Mouse (Mus musculus) C2C12 (cell line): ENCODE data around the gene Bcat2. TPM values are rescaled to one million over a fixed set of nuclear protein-coding genes. Genes with fewer than 3 reads are reported as not detected.

Experiments
- H3K27me3 ChIP-seq: one replicate; pipeline ENCODE4 v1.6.1; 2011; ENCODE audit not compliant: control insufficient read depth, insufficient read depth, insufficient read length
- H3K36me3 ChIP-seq: one replicate; pipeline ENCODE4 v1.6.1; 2011; ENCODE audit not compliant: control insufficient read depth, insufficient read depth
- H3K4me3 ChIP-seq: one replicate; pipeline ENCODE4 v1.5.1; 2011; ENCODE audit warnings: mild to moderate bottlenecking, control low read depth; ENCODE audit not compliant: poor library complexity, insufficient read depth, severe bottlenecking
- H3K79me2 ChIP-seq: one replicate; pipeline ENCODE4 v1.6.1; 2011; ENCODE audit not compliant: control insufficient read depth, insufficient read depth
- H3K79me3 ChIP-seq: one replicate; pipeline ENCODE4 v1.6.1; 2011; ENCODE audit warnings: low read depth, control low read depth
- H3ac ChIP-seq: one replicate; pipeline ENCODE3; 2011; ENCODE audit warnings: low read depth; ENCODE audit not compliant: control insufficient read depth, insufficient read length
- CEBPB ChIP-seq: IDR thresholded peaks from one replicate; pipeline ENCODE4 v1.6.1; 2011; ENCODE audit warnings: low read depth, mild to moderate bottlenecking, control low read depth, moderate library complexity
- CTCF ChIP-seq: IDR thresholded peaks from one replicate; pipeline ENCODE4 v1.5.1; 2011; ENCODE audit not compliant: control insufficient read depth, insufficient read depth, insufficient read length
- FOSL1 ChIP-seq: IDR thresholded peaks from one replicate; pipeline ENCODE4 v1.8.0; 2011; ENCODE audit warnings: mild to moderate bottlenecking, low read length; ENCODE audit not compliant: poor library complexity, insufficient read depth, severe bottlenecking
- MAX ChIP-seq: IDR thresholded peaks from one replicate; pipeline ENCODE4 v1.6.1; 2011; ENCODE audit warnings: mild to moderate bottlenecking, control low read depth
- MYOD1 ChIP-seq: IDR thresholded peaks from one replicate; pipeline ENCODE4 v1.6.1; 2011; ENCODE audit warnings: low read depth; ENCODE audit not compliant: control insufficient read depth, insufficient read length
- MYOG ChIP-seq: IDR thresholded peaks from one replicate; pipeline ENCODE4 v1.6.1; 2011; ENCODE audit not compliant: control insufficient read depth, insufficient read length; ENCODE audit errors: extremely low read depth
- USF1 ChIP-seq: IDR thresholded peaks from one replicate; pipeline ENCODE4 v1.6.1; 2011; ENCODE audit warnings: low read depth, mild to moderate bottlenecking, control low read depth, moderate library complexity
- polyA plus RNA-seq: library from polyadenylated mRNA; unstranded; fragments of >200 nt; fragmentation: generic; extraction: Trizol; gene quantifications from one replicate; pipeline ENCODE4 v1.2.1, GENCODE M21; 2012; ENCODE audit warnings: missing spikeins

Bcat2 gene
- polyA plus RNA-seq, 1 experiment, result 26.5 TPM

- H3K4me3 ChIP-seq, result no peak within 1 kb of the TSS
- H3K27me3 ChIP-seq, result no peaks in the 10 kb centered on the region
- H3ac ChIP-seq, result no peak within 1 kb of the TSS
- H3K79me2 ChIP-seq, result no peaks in the 10 kb centered on the region
- no peaks in the 10 kb centered on the region for H3K36me3 ChIP-seq
- TF ChIP-seq MYOG (no peak), FOSL1 (no peak), MAX (no peak), USF1 (no peak), CTCF (no peak), CEBPB (no peak), MYOD1 (no peak)
- H3K79me3 ChIP-seq, result no peaks in the 10 kb centered on the region
These were observed 47.2 kb downstream of the Bcat2 start, which contains the start of gene Fut1 for GRCm38 (mm10) chr7:45617042-45617695. Gene Fut1, plus strand, starts transcription at chr7:45617289.

- no peaks in the 10 kb centered on the region for H3K36me3 ChIP-seq
- H3K79me2 ChIP-seq, result no peaks in the 10 kb centered on the region
- H3K4me3 ChIP-seq, result no peak overlapping the region
- TF ChIP-seq FOSL1 (no peak), CEBPB (no peak), MYOD1 (no peak), MAX (no peak), MYOG (no peak), CTCF (no peak), USF1 (no peak)
- H3K27me3 ChIP-seq, result no peaks in the 10 kb centered on the region
- no peaks in the 10 kb centered on the region for H3K79me3 ChIP-seq
- H3ac ChIP-seq, result no peak overlapping the region
These were observed 48.4 kb downstream of the Bcat2 start for GRCm38 (mm10) chr7:45618316-45618715.

GRCm38 (mm10) chr7:45619592-45619991, 49.6 kb downstream of the Bcat2 start:
- no peaks in the 10 kb centered on the region for H3K79me3 ChIP-seq
- no peaks in the 10 kb centered on the region for H3K79me2 ChIP-seq
- no peak overlapping the region for H3ac ChIP-seq
- no peak overlapping the region for H3K4me3 ChIP-seq
- H3K36me3 ChIP-seq, result no peaks in the 10 kb centered on the region
- TF ChIP-seq MAX (no peak), MYOG (no peak), USF1 (no peak), FOSL1 (no peak), CEBPB (no peak), CTCF (no peak), MYOD1 (no peak)
- H3K27me3 ChIP-seq, result peaks cover 4% of the 10 kb centered on the region

- Histone ChIP-seq H3K4me3 (no peak within 1 kb of the TSS), H3ac (no peak within 1 kb of the TSS), H3K27me3 (peaks cover 10% of the 10 kb centered on the region), H3K79me3 (no peaks in the 10 kb centered on the region), H3K36me3 (no peaks in the 10 kb centered on the region), H3K79me2 (no peaks in the 10 kb centered on the region)
- no peak for TF ChIP-seq MAX
- TF ChIP-seq MYOG, result no peak
- no peak for TF ChIP-seq FOSL1
These were observed 51.5 kb downstream of the Bcat2 start, which contains the start of gene Izumo1 for GRCm38 (mm10) chr7:45621443-45621842. Gene Izumo1, plus strand, starts transcription at chr7:45621811.

- no peaks in the 10 kb centered on the region for H3K36me3 ChIP-seq
- no peak overlapping the region for H3ac ChIP-seq
- H3K79me2 ChIP-seq, result no peaks in the 10 kb centered on the region
- TF ChIP-seq USF1 (no peak), MAX (no peak), CTCF (no peak)
- H3K27me3 ChIP-seq, result peaks cover 10% of the 10 kb centered on the region
- H3K4me3 ChIP-seq, result no peak overlapping the region
- H3K79me3 ChIP-seq, result no peaks in the 10 kb centered on the region
These were observed 53.6 kb downstream of the Bcat2 start for GRCm38 (mm10) chr7:45623507-45623906.

- TF ChIP-seq MAX, result no peak
- no peak for TF ChIP-seq MYOG
- TF ChIP-seq FOSL1, result no peak
- no peak for TF ChIP-seq CEBPB
- no peak for TF ChIP-seq USF1
- TF ChIP-seq MYOD1, result no peak
- TF ChIP-seq CTCF, result no peak
- H3K79me3 ChIP-seq, result no peaks in the 10 kb centered on the region
These were observed 54.8 kb downstream of the Bcat2 start for GRCm38 (mm10) chr7:45624718-45625117.

More at GRCm38 (mm10) chr7:45624718-45625117, 54.8 kb downstream of the Bcat2 start:
- Histone ChIP-seq H3K79me2 (no peaks in the 10 kb centered on the region), H3K36me3 (no peaks in the 10 kb centered on the region), H3K4me3 (no peak overlapping the region), H3ac (no peak overlapping the region), H3K27me3 (peaks cover 10% of the 10 kb centered on the region)
